In genomic region chr14:45993669-45994068, GRCm38 (mm10) we compare ENCODE assay signal across 10 mouse cellular contexts.
DNase-seq lines count a peak whose midpoint lies in the region; ATAC-seq and TF ChIP-seq lines count a peak whose summit lies in the region.
"Had no signal": no experiment of that assay in that cellular context is flagged by ENCODE, and none has a peak within 500 bp of the region (broad histone marks: within the 10 kb centered on the region; RNA-seq: fewer than 3 reads in every experiment).

No protein-coding gene starts in this region.

- peak; percentile 72 for DNase-seq in liver, adult 2 months (ENCODE audit: extremely low read depth, low read depth, low spot score)
- no peak for DNase-seq in liver, embryonic 11.5 days (ENCODE audit: low spot score)
- DNase-seq in adrenal gland, postnatal 36 days = peak; percentile 71 to 78
- DNase-seq in embryonic facial prominence, embryonic 14.5 days (ENCODE audit: low spot score) = peak; percentile 79
- DNase-seq in limb, embryonic 10.5 days (ENCODE audit: low spot score) = peak; percentile 72
- DNase-seq in right cerebral cortex, adult 18-20 months = peak; percentile 63
- no peak for DNase-seq in spleen, postnatal 4 days (ENCODE audit: low spot score in 2 of 2)

- no peaks in the 10 kb centered on the region for H3K9me3 ChIP-seq in liver, embryonic 11.5 days (ENCODE audit: control insufficient read depth, low read length)
- no peaks in the 10 kb centered on the region for H3K9me3 ChIP-seq in embryonic facial prominence, embryonic 14.5 days (ENCODE audit: control insufficient read depth, low read length)
- H3K9me3 ChIP-seq in intestine, embryonic 16.5 days (ENCODE audit: control insufficient read depth, low read length) = no peaks in the 10 kb centered on the region
- no peaks in the 10 kb centered on the region for H3K9me3 ChIP-seq in limb, embryonic 10.5 days (replicated peaks)
- H3K9me3 ChIP-seq: embryonic facial prominence, embryonic 12.5 days; midbrain, embryonic 12.5 days had no signal

- H3K27ac ChIP-seq in liver, adult 2 months (replicated peaks; ENCODE audit: insufficient read depth, low read depth, low read length) = no peak overlapping the region
- H3K27ac ChIP-seq in liver, embryonic 11.5 days (ENCODE audit: low read depth, low read length) = no peak overlapping the region
- no peak overlapping the region for H3K27ac ChIP-seq in embryonic facial prominence, embryonic 14.5 days (replicated peaks; ENCODE audit: low read depth, low read length)
- peak overlapping the region; percentile 48; the same call in 1 of the 2 replicates for H3K27ac ChIP-seq in intestine, embryonic 16.5 days (ENCODE audit: low read length)
- H3K27ac ChIP-seq in limb, embryonic 10.5 days = no peak overlapping the region
- H3K27ac ChIP-seq: embryonic facial prominence, embryonic 12.5 days; midbrain, embryonic 12.5 days had no signal

- 6% methylated on average over 3 of the region's 3 CpGs for WGBS in liver, adult 2 months
- WGBS in liver, embryonic 11.5 days = 9% methylated on average over 3 of the region's 3 CpGs
- WGBS in embryonic facial prominence, embryonic 14.5 days = 7% methylated on average over 3 of the region's 3 CpGs
- 5% methylated on average over 3 of the region's 3 CpGs for WGBS in intestine, embryonic 16.5 days
- WGBS in limb, embryonic 10.5 days = 5% methylated on average over 3 of the region's 3 CpGs

- peaks cover 22% of the 10 kb centered on the region for H3K4me1 ChIP-seq in liver, adult 2 months (ENCODE audit: control insufficient read depth, insufficient read depth, low read length)
- H3K4me1 ChIP-seq in liver, embryonic 11.5 days (replicated peaks; ENCODE audit: control insufficient read depth, insufficient read depth, low read length) = no peaks in the 10 kb centered on the region
- peaks cover 19% of the 10 kb centered on the region for H3K4me1 ChIP-seq in embryonic facial prominence, embryonic 14.5 days (ENCODE audit: control insufficient read depth, insufficient read depth, low read length)
- peaks cover 6% of the 10 kb centered on the region; the same call in 1 of the 2 replicates for H3K4me1 ChIP-seq in intestine, embryonic 16.5 days (ENCODE audit: control insufficient read depth, insufficient read depth, low read length)
- H3K4me1 ChIP-seq in limb, embryonic 10.5 days = peaks cover 46% of the 10 kb centered on the region
- H3K4me1 ChIP-seq: midbrain, embryonic 12.5 days had no signal

- H3K27me3 ChIP-seq in liver, adult 2 months (ENCODE audit: control insufficient read depth, insufficient read depth, low read length) = no peaks in the 10 kb centered on the region
- no peaks in the 10 kb centered on the region for H3K27me3 ChIP-seq in liver, embryonic 11.5 days (replicated peaks; ENCODE audit: control insufficient read depth, insufficient read depth, low read length)
- no peaks in the 10 kb centered on the region for H3K27me3 ChIP-seq in embryonic facial prominence, embryonic 14.5 days (replicated peaks; ENCODE audit: control insufficient read depth, insufficient read depth, low read length)
- no peaks in the 10 kb centered on the region for H3K27me3 ChIP-seq in intestine, embryonic 16.5 days (replicated peaks; ENCODE audit: control insufficient read depth, insufficient read depth, low read length)
- H3K27me3 ChIP-seq in limb, embryonic 10.5 days (ENCODE audit: low read depth, poor library complexity, severe bottlenecking) = peaks cover 20% of the 10 kb centered on the region
- H3K27me3 ChIP-seq: embryonic facial prominence, embryonic 12.5 days; midbrain, embryonic 12.5 days had no signal

- TF ChIP-seq POLR2A in liver, adult 2 months (IDR thresholded peaks at IDR 0.05; ENCODE audit: extremely low read depth, insufficient read depth, low read length) = no peak

- ATAC-seq in liver, embryonic 11.5 days (replicated peaks; ENCODE audit: low FRiP score) = no peak
- no peak for ATAC-seq in embryonic facial prominence, embryonic 14.5 days (ENCODE audit: low read depth)
- ATAC-seq in intestine, embryonic 16.5 days = no peak

- no peaks in the 10 kb centered on the region for H3K36me3 ChIP-seq in liver, adult 2 months (ENCODE audit: control insufficient read depth, insufficient read depth, low read length)
- no peaks in the 10 kb centered on the region for H3K36me3 ChIP-seq in liver, embryonic 11.5 days (ENCODE audit: control insufficient read depth, insufficient read depth, low read length)
- no peaks in the 10 kb centered on the region for H3K36me3 ChIP-seq in embryonic facial prominence, embryonic 14.5 days (ENCODE audit: control insufficient read depth, insufficient read depth, low read length)
- H3K36me3 ChIP-seq in intestine, embryonic 16.5 days (ENCODE audit: control insufficient read depth, insufficient read depth, low read length) = no peaks in the 10 kb centered on the region
- H3K36me3 ChIP-seq in limb, embryonic 10.5 days = no peaks in the 10 kb centered on the region
- H3K36me3 ChIP-seq: embryonic facial prominence, embryonic 12.5 days; midbrain, embryonic 12.5 days had no signal

- H3K79me2 ChIP-seq in liver, adult 2 months (ENCODE audit: control insufficient read depth, insufficient read depth, low read length) = no peaks in the 10 kb centered on the region

- TF ChIP-seq CTCF in liver, adult 2 months (IDR thresholded peaks at IDR 0.05; ENCODE audit: low read depth, low read length) = peak; percentile 64; the same call in 1 of the 2 replicates

- no peak overlapping the region for H3K4me2 ChIP-seq in liver, embryonic 11.5 days
- no peak overlapping the region for H3K4me2 ChIP-seq in embryonic facial prominence, embryonic 14.5 days (ENCODE audit: low read depth, low read length)
- H3K4me2 ChIP-seq in intestine, embryonic 16.5 days (ENCODE audit: low read depth, low read length) = no peak overlapping the region
- H3K4me2 ChIP-seq: embryonic facial prominence, embryonic 12.5 days; midbrain, embryonic 12.5 days had no signal

- no peak overlapping the region for H3K9ac ChIP-seq in liver, adult 2 months (ENCODE audit: low read depth, low read length)
- no peak overlapping the region for H3K9ac ChIP-seq in liver, embryonic 11.5 days (ENCODE audit: low read depth, low read length)
- H3K9ac ChIP-seq in embryonic facial prominence, embryonic 14.5 days (ENCODE audit: low read depth, low read length) = no peak overlapping the region
- no peak overlapping the region for H3K9ac ChIP-seq in intestine, embryonic 16.5 days (ENCODE audit: low read depth, low read length)
- H3K9ac ChIP-seq: embryonic facial prominence, embryonic 12.5 days; midbrain, embryonic 12.5 days had no signal

- no peak overlapping the region for H3K4me3 ChIP-seq in liver, adult 2 months (ENCODE audit: insufficient read depth, low read depth, low read length)
- H3K4me3 ChIP-seq in liver, embryonic 11.5 days (ENCODE audit: low read depth, low read length) = no peak overlapping the region
- H3K4me3 ChIP-seq in embryonic facial prominence, embryonic 14.5 days (ENCODE audit: low read depth, low read length) = no peak overlapping the region
- no peak overlapping the region for H3K4me3 ChIP-seq in intestine, embryonic 16.5 days (ENCODE audit: low read length)
- H3K4me3 ChIP-seq in limb, embryonic 10.5 days = no peak overlapping the region
- H3K4me3 ChIP-seq: embryonic facial prominence, embryonic 12.5 days; midbrain, embryonic 12.5 days had no signal

Comparison
In these comparisons a context has a peak if more than half of its experiments do, and no peak if none do; other contexts are left out.
1. DNase-seq: peak in liver, adult 2 months (single experiment), adrenal gland, postnatal 36 days (2 of 2), embryonic facial prominence, embryonic 14.5 days (single experiment), limb, embryonic 10.5 days (single experiment) and right cerebral cortex, adult 18-20 months (single experiment); none in liver, embryonic 11.5 days (single experiment) and spleen, postnatal 4 days (0 of 2).